Mouse (Mus musculus) liver, adult 2 months (tissue): ENCODE measurements at regions not wholly inside any gene's neighbourhood (a gene's known extent, or its start where the extent isn't known, plus 50 kb on each side); places are given as distances from the start of the nearest gene placed in this dataset.

ENCODE experiments used
- CTCF ChIP-seq: fragments of 200-500 bp; IDR thresholded peaks from 2 replicates; pipeline ENCODE4 v1.5.1; 2011; ENCODE audit warnings: low read depth, low read length, control low read depth
- POLR2A ChIP-seq: fragments of 200-500 bp; IDR thresholded peaks from 2 replicates; pipeline ENCODE4 v1.6.1; 2011; ENCODE audit warnings: low read length, control low read depth; ENCODE audit not compliant: insufficient read depth; ENCODE audit errors: extremely low read depth

- TF ChIP-seq CTCF (no peak), POLR2A (no peak)
Measured at GRCm38 (mm10) chr8:8942991-8943390, 252.7 kb upstream of the Arglu1 start.
